Mouse (Mus musculus) cerebellum, adult 11 months (tissue): ENCODE measurements around the gene Bpifa5.
A peak's percentile ranks its signal among the peaks of the same experiment; 100 is the strongest.
"Not testable (repeated sequence)": the region's sequence is repeated elsewhere in the genome, so short reads cannot be mapped to it uniquely, and the experiment has no call there.

ENCODE experiments used
- DNase-seq: peaks from one replicate; pipeline ENCODE4 v3.0.0; 2022

Bpifa5 gene

DNA sequence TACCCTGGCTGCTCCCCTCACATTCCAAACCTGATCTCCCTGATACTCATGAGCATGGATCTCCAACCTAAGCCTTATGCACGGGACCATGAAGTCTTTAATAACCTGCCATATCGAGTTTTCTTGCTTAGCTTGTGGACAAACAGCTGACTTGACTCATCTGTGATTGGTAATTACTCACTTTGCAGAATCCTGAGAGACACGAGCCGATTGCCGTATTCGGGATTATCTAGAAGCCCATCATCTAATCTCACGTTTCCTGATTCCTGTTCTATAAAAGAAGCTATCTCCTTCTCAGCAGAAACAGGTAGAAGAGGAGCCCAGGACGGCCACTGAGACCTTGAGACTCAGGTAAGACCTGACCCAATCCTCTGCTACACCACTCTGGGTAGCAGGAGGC lies at the start of gene Bpifa5:
TSS of gene Bpifa5 (plus strand) at position 301 of the 400 bp plus-strand sequence.
- DNase-seq: no peak

DNA sequence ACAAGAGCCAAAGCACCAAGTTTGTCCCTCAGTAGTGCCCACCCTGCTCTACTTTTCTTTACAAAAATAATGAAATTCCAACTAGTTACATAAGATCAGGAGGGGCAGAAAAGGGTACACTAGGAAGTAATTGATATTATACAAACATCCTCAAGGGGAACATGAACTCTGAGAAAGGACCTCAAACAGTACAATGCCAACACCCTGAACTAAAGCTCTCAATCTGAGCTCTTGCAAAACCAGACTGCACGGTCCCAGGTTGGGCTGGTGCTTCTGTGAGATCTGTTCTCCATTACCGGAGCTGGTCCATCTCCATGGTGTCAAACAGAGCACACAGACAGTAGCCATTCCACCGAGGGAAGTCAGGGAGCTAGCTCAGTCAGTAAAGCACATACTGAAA lies 45.0 kb upstream of the Bpifa5 start:
- DNase-seq: no peak

DNA sequence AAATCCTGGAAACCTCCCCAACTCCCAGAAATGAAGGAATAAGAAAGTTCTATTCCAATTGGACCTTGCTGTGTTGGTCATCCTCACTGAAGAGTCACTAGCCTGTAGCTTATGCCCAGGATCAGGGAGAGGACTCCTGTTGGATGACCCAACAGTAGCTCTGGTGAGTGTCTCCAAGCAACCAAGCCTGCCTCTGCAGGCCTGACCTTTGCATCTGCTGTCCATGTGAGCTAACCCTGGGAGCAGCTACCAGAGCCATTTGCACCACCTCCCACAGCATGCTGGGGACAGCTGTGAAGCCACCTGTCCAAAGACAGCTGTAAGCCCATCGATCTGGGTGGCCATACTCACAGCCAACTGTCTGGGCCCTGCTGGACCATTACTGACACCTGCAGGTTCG lies 32.3 kb upstream of the Bpifa5 start, which contains the start of gene Bpifa3:
TSS of gene Bpifa3 (plus strand) at position 217 of the 400 bp plus-strand sequence.
- no peak for DNase-seq

DNA sequence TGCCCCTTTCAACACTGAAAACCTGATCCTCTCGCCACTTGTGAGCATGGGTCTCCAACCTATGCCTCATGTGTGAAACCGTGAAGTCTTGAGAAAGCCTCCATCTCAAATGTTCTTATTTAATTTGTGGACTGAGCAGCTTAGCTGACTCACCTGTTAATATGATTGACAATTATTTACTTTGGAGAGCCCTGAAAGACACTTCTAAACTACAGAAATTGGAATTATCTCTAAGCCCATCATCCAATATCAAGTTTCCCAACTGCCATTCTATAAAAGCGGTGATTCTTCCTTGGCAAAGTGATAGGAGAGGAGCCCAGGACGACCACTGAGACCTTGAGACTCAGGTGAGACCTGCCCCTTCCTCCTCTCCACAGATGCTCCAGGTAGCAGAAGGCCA lies 19.8 kb upstream of the Bpifa5 start, which contains the start of gene Bpifa1:
TSS of gene Bpifa1 (plus strand) at position 301 of the 400 bp plus-strand sequence.
- DNase-seq: no peak

DNA sequence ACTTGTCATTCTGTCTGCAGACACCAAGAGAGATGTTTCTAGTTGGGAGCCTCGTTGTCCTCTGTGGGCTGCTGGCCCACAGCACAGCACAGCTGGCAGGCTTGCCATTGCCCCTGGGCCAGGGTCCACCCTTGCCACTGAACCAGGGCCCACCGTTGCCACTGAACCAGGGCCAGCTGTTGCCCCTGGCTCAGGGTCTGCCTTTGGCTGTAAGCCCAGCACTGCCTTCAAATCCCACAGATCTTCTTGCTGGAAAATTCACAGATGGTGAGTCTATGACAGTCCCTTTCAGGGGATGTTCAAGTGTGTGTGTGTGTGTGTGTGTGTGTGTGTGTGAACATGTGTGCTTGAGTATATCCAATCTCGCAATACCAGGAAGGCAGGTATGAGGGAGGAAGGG lies 18.7 kb upstream of the Bpifa5 start:
- DNase-seq: no peak

DNA sequence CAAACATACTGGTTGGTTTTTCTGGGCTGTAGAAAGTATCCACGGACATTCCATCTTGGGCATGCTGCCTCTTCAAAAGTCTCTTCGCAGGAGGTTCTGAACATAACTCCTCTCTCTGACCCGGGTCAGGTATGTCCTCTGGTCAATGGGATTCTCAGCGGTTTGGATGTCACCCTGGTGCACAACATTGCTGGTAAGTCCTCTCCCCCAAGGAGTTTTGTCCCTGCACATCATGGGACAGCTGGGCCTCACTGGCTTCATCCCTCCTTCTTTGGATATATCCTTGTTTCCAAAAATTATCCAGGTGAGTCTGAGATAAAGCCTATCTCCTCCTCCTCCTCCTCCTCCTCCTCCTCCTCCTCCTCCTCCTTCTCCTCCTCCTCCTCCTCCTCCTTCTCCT lies 14.9 kb upstream of the Bpifa5 start:
- DNase-seq: no peak

DNA sequence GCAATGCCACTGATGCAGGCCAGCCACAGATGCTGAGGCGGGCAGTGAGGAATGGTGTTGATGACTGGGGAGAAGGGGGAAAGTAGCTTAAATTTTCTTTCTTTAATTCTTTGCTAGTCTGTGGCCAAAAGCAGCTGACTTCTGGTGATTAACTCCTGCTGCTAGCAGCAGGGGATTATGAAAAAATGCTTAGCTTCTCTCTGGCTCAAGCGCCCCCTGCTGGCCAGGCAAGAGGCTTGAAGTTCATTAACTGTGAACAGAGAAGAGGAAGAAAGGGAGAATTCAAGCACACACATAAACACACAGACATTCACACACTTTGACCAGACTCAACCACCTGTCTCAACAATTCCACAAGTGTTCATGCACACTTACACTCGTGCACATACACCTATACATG lies 4.0 kb upstream of the Bpifa5 start:
- no peak for DNase-seq

DNA sequence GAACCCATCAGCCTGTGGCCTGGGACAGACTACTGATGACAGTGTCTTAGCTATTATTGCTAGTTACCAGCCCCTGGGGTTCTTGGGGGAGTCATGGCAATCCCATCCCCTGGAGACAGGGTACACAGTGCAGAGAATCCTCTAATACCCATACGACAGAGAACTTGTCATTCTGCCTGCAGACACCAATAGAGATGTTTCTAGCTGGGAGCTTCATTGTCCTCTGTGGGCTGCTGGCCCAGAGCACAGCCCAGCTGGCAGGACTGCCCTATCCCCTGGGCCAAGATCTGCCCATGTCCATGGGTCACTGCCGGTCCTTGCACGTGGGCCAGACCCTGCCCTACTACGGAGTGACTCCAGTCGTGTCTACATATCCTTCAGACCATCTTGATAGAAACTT lies 899 bp downstream of the Bpifa5 start:
- DNase-seq: peak; percentile 4

DNA sequence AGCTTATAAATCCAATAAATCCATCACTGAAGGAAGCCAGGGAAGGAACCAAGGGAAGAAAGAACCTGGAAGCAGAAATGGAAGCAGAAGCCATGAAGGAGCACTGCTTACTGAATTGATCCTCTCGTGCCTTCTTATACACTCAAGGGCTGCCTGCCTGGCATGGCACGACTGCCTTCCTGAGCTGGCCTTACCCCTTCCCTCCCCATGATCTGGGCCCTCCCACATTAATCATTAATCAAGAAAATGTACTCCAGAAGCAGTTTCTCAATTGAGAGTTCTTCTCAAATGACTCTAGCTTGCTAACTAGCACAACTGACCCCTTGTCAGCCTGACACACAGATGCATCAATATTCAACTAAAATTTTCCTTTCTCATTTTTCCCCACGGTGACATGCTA lies 6.8 kb downstream of the Bpifa5 start:
- DNase-seq: no peak

DNA sequence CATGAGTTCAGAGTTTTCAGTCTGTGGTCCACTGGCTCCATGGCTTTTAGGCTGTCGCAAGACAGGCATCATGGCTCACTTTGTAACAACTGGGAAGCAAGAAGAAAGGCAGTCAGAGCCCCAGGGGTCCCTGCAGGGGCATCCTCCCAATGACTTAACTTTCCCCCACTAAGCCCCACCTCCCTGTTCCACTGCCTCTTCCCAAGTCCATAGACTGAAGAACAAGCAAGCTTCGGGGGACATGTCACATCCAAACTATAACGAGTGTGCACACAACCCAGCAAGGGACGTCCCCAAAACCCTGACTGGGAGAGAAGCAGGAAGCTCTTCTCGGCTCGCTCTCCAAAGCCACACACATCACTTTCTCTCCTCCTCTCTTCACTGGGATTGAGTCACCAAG lies 9.2 kb downstream of the Bpifa5 start:
- DNase-seq: no peak

DNA sequence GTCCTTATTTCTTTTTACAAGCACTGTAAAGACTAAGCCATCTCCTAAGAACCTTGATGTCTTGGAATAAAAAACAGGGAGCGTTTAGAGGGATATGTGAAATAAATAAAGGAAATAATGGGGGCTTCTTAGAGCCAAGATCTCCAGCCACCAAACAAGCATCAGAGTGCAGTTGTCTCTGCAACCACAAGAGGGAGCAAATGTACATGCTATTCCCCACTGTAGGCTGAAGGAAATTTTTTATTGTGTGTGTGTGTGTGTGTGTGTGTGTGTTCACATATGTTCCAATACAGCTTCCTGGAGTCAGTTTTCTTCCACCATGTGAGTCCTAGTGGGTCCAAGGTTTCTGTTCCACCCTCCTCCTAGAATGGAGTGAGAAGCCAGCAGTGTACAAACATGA lies 10.9 kb downstream of the Bpifa5 start:
- no peak for DNase-seq

DNA sequence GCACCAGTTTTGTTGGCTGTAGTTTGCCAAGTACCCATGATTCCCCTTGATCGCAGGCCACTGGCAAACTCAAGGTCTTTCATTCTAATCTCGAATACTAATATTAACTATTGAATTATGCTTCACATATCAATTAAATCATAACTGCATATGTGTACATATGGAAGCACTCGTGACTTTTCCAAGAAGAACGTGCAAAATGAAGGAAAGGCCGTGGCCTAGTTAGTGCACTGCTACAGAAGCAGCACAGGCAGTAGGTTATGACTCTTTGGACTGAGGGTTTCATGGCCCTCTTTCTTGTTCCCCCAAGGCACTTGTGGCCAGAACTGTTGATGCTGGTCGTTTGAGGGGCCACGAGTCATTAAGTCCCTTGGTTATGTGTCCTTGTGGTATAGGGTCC lies 19.5 kb downstream of the Bpifa5 start:
- not testable (repeated sequence) for DNase-seq

DNA sequence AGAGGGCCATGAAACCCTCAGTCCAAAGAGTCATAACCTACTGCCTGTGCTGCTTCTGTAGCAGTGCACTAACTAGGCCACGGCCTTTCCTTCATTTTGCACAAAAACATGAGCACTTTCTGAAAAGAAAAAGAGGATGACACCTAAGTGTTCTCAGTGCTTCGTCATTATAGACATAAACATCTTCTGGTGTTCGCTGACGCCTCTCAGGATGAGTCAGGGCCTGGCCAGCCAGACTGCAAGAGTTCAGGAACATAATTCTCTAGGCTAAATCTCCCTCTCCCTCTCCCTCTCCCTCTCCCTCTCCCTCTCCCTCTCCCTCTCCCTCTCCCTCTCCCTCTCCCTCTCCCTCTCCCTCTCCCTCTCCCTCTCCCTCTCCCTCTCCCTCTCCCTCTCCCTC lies 20.7 kb downstream of the Bpifa5 start:
- DNase-seq: not testable (repeated sequence)

DNA sequence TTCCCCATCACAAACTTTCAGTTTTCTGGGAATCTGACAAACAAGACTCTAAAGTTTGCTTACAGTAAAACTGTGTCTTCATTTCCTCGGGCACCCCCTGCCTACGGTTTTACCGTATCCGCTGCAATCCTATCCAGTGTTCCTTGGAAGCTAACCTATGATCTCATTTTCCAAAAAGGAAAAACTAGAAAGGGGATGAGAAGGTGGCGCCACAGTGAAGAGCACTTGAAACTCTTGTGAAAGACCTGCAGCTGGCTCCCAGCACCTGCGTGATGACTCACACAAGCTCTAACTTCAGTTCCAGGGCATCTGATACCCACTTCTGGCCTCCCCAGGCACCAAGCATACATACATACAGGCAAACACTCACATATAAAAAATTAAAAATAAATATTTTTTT lies 22.9 kb downstream of the Bpifa5 start:
- no peak for DNase-seq

DNA sequence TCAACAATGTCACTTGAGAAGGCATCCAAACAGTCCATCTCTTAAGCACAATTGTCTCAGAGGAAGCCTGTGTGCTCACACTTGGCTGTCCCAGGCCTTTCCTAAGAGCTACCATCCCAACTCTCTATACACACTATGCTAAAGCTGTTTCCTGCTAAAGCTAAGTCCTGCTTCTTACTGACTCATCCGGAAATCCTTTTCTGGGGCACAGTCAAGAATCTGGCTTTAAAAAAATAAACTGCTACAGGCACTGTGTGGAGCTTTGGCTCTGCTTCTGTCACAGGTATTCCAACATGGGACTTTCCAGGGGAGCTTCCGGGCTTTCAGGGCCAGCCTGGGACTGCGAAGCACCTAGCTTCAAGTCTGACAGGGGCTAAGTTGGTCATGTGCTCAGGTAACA lies 23.3 kb downstream of the Bpifa5 start:
- DNase-seq: no peak

DNA sequence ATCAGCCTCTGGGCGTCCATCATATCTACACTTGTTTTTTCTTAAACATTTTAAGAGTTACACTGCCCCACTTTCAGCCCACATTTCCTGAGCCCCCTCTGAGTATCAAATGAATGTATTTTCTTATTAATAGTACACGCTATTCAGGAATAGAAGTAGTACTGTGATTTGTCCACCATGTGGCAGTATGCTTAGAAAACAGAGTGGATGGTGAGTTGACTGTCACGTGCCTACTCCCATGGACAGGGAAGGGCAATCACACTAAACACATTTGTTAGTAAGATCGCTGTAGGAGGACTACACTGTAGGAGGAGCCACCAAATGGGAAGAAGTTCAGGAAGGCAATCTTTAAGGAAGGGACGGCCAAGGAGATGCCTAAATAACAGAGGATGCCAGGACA lies 25.1 kb downstream of the Bpifa5 start:
- DNase-seq: no peak

DNA sequence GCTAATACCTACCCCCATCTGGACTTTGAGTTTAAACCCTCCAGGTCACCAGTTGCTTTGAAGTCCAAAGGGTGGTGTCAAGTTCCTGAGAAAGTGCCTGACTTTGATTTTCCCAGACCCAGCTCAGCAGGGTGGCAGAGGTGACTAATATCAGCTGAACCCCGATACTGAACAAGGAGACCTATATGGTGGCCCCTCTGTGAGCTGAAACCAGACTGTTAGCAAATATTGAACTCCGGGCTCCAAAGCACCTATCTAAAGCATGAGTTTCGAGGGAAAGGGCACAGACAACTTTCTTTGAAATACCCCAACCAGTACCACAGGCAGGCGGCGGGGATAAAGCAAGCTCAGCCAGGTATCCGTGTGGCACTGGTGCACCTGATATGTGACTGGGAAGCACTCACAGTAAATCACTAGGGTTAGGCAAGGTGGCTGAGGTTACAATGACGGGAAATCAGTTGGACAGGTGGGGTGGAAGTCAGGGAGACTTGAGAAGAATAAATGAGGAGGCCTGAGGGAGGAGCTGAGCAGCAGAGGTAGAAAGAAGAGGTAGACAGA lies 27.5 kb downstream of the Bpifa5 start:
- no peak for DNase-seq

DNA sequence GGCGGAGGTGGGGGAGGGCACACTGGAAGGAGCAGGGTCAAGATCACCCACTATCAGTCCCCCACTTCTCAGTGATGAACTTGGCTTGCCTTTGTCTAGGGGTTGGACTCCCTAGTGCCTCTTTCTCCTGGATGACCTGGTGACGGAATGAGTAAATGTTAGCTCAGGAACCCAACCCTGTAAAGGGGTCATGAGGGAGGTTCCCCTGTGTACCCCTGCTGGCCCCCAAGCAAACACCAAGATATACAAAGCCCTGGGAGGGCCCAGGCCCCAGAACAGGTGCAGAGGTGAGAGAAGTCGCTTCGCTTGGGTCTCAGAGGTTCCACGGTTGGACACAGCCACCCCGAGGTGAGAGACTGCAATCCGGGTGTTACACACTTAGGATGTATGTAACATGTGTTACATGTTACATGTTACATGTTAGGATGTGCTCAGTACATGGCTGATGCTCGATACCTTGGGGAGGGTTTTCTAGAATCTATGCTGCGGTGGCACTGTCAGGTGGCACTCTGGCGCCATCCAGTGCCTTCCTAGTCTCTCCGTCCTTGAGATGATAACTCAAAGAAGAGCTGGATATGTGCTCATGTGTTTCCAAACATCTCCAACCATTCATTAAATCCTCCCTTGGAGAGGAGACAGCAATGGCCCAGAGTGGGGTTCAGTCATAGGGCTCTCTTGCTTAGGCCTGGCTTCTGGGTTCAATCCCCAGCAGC lies 28.3 kb downstream of the Bpifa5 start, which contains the start of gene Bpifb1:
TSS of gene Bpifb1 (plus strand) at position 273 of the 713 bp plus-strand sequence.
- no peak for DNase-seq

DNA sequence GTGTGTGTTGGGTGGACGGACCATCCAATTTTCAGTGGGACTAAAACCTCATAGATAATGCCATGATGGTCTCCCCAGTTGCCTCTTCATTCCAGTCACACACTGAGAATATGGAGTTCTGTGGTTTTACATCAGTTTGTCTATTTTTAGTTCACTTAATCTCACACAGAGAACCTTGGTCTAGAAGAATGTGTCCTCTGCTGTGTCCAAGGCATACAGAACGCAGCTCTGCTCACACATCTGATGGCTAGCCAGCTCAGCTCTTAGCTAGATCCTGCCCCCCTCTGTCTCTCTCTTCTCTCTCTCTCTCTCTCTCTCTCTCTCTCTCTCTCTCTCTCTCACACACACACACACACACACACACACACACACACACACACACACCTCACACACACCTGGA lies 29.7 kb downstream of the Bpifa5 start:
- no peak for DNase-seq

DNA sequence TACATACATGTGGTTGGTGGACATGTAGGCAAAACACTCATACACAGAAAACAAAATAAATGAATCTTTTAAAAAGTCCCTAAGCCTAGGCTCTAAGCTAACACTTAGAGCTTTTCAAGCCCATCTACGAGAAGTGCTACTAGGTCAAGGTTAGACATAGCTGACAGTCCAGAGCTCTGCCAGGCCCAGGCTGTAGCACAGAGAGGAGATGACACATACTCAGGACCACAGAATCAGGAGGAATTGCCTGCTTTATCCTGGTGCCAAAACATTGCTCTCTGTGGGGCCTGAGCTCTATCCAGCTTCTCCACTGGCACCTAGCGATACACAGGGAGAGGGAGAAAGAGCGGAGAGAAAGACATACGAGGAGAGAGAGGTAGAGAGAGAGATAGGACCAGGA lies 30.7 kb downstream of the Bpifa5 start:
- DNase-seq: no peak

DNA sequence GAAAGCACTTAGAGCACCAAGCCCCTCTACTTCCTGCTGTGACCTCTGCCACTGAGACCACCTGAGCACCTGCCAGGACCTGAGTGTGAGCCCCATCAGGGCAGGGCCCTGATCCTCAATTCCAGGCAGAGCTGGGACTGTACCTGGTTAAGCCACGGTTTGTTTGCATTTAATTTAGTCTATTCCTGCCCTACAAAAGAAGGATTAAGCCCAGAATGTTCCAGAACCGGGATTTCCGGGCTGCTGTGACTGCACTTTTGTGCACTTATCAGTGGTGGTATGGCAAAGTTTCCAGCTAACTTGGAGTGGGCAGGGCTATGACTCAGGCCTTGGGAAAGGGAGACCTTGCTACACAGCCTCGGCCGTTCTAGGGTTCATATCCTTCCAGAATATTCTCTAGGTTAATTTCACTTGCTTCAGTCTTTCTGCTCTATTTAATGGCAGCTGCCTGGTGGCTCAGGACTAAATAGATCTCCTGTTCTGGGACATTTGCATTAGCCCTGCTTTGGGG lies 31.6 kb downstream of the Bpifa5 start:
- DNase-seq: no peak

DNA sequence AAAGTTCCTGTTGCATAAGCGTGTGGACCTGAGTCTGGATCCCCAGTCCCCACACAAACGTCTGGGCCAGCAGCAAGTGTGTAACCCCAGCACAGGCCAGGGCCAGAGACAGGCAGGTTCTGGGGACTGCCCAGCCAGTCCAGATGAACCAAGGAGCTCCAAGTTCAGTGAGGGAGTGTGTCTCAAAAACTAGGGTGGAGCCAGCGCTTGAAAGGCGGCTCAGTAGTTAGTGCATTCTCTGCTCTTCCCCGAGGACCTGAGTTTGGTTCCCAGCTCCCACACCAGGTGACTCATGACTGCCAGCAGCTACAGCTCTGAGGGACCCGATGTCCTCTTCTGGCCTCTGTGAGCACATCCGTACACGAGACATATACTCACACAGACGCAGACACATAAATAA lies 34.6 kb downstream of the Bpifa5 start:
- DNase-seq: no peak

DNA sequence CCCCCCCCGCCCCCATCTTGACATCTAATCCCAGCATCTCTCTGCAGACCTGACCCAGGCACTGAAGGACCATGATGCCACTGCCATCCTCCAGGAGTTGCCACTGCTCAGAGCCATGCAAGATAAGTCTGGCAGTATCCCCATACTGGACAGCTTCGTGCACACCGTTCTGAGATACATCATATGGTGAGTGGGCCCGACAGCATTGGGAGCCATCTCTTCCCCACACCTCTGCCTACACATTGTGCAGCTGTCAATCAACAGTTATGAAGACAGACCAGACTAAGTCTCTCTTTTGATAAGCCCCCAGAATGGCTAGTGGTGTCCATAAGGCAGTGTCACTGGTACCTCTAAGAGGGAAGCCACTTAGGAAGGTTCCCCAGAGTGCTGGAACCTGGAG lies 42.2 kb downstream of the Bpifa5 start:
- no peak for DNase-seq

DNA sequence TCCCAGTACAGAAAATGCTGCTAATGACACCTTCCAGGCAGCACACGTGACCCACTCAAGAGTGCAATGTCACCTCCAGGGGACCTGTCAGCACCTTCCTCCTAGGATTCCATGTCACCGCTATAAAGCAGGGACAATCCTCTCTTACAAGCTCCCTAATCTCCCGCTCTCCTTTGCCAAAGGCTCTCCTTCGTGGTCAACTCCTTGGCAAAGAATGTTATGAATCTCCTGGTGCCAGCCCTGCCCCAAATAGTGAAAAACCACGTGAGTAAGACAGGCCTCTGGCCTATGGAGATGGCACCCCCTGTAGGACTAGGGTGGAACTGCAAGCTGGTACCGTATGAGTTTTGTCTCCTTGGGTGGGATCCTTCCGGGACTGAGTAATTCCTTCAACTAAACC lies 44.5 kb downstream of the Bpifa5 start:
- no peak for DNase-seq

DNA sequence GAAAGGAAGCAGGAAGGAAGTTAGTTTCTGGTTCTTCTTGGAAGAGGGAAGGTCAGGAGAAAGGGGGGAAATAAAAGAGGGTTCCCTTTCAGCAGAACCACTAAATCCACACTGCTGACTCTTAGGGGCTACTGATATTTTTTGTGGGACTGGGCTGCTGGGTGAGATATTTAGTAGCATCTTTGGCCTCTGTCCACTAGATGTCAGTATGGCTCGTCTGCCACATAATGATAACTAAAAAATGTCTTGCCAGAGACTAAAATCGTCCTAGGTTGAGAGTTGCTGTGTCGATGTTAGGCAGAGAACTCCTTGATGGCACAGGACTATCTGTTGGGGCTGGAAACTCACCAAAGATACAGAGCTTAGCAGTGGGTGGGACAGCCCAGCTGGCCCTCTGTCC lies 46.7 kb downstream of the Bpifa5 start:
- DNase-seq: no peak
